Mouse (Mus musculus) midbrain, embryonic 10.5 days (tissue): Measurements from ENCODE around the gene Mkrn2. TPM values are rescaled to one million over a fixed set of nuclear protein-coding genes. Genes with fewer than 3 reads are reported as not detected.

Source experiments
- DNase-seq: peaks from one replicate; pipeline ENCODE4 v3.0.0-alpha.2; 2017; ENCODE audit warnings: low spot score
- H3K27ac ChIP-seq: fragments of 300-500 bp; sonication (generic); replicated peaks from 2 replicates; pipeline ENCODE4 v1.5.1; 2016; ENCODE audit warnings: mild to moderate bottlenecking
- H3K27me3 ChIP-seq: fragments of 300-500 bp; sonication (generic); 2 replicates; pipeline ENCODE4 v1.6.1; 2016; ENCODE audit warnings: low read depth, mild to moderate bottlenecking; ENCODE audit not compliant: poor library complexity, severe bottlenecking
- H3K36me3 ChIP-seq: fragments of 300-500 bp; sonication (generic); 2 replicates; pipeline ENCODE4 v1.6.1; 2016; ENCODE audit warnings: mild to moderate bottlenecking, moderate library complexity
- H3K4me1 ChIP-seq: fragments of 300-500 bp; sonication (generic); 2 replicates; pipeline ENCODE4 v1.6.1; 2016
- H3K4me3 ChIP-seq: fragments of 300-500 bp; sonication (generic); 2 replicates; pipeline ENCODE4 v1.5.1; 2016; ENCODE audit warnings: mild to moderate bottlenecking, moderate library complexity
- H3K9me3 ChIP-seq: fragments of 300-500 bp; sonication (generic); replicated peaks from 2 replicates; pipeline ENCODE4 v1.6.1; 2016; ENCODE audit warnings: mild to moderate bottlenecking
- WGBS: fragments of 180-500 bp; shearing (Covaris S2); methylation state at CpG from one replicate; pipeline ENCODE4 v1.1.7; 2016; 5-methylcytosine and 5-hydroxymethylcytosine counted together
- polyA plus RNA-seq: library from polyadenylated mRNA; unstranded; fragments of >200 nt; fragmentation: Nextera tagmentation; extraction: Ambion mirVana; gene quantifications from 2 replicates; pipeline ENCODE4 v1.2.1, GENCODE M21; 2016

Mkrn2 gene
- polyA plus RNA-seq, 1 experiment from 2014 or later, result 25.7 TPM

DNA sequence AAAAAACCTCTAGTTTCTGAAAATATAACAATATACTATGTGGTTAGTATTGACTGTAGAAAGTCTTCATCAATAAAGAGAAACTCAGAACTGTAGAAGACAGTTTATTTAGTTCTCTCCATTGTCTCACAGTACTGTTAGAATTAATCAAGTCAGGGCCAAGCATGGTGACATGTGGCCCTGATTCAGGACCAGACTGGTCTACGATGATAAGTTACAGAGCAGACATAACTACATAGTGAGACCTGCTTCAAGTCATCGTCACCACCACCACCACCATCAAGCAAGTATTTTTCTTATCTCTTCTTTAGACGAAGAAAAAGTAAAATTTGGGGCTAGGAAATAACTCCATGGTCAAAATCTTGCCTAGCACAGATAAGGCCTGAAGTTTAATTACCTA is 62.6 kb downstream of the Mkrn2 start:
- no peak overlapping the region for H3K27ac ChIP-seq
- DNase-seq, result no peak
- no peaks in the 10 kb centered on the region for H3K9me3 ChIP-seq
- peaks cover 53% of the 10 kb centered on the region for H3K36me3 ChIP-seq
- no peaks in the 10 kb centered on the region for H3K27me3 ChIP-seq
- H3K4me3 ChIP-seq, result no peak overlapping the region
- 90% methylated on average over 3 of the region's 3 CpGs for WGBS
- peaks cover 10% of the 10 kb centered on the region for H3K4me1 ChIP-seq

GRCm38 (mm10) chr6:115666641-115667040 is 64.9 kb downstream of the Mkrn2 start:
- no peaks in the 10 kb centered on the region for H3K27me3 ChIP-seq
- peaks cover 58% of the 10 kb centered on the region for H3K36me3 ChIP-seq
- H3K4me1 ChIP-seq, result peaks cover 5% of the 10 kb centered on the region
- 84% methylated on average over 4 of the region's 4 CpGs for WGBS
- no peak overlapping the region for H3K4me3 ChIP-seq
- H3K9me3 ChIP-seq, result no peaks in the 10 kb centered on the region
- no peak overlapping the region for H3K27ac ChIP-seq
- no peak for DNase-seq

Other genes with a start within 250 kb of the Mkrn2 start
- gene Pparg, start 241.0 kb upstream of the Mkrn2 start, polyA plus RNA-seq, result 0.06 TPM in 1 of 2 replicates, not detected in the other
- 36.0 and 37.5 TPM in 2 replicates for gene Tsen2, start 57.2 kb upstream of the Mkrn2 start, polyA plus RNA-seq
- 0.10 and 0.15 TPM in 2 replicates for gene Mkrn2os, start 9.3 kb upstream of the Mkrn2 start, polyA plus RNA-seq
- 114 and 123 TPM in 2 replicates for gene Raf1, start 74.7 kb downstream of the Mkrn2 start, polyA plus RNA-seq
- 1.6 and 1.9 TPM in 2 replicates for gene Tmem40, start 160.5 kb downstream of the Mkrn2 start, polyA plus RNA-seq
- gene Cand2, start 172.6 kb downstream of the Mkrn2 start, polyA plus RNA-seq, result 56.3 and 57.3 TPM in 2 replicates
- 1,558 and 1,869 TPM in 2 replicates for gene Rpl32, start 206.8 kb downstream of the Mkrn2 start, polyA plus RNA-seq
- gene Efcab12, start 236.5 kb downstream of the Mkrn2 start, polyA plus RNA-seq, result 1.7 and 2.2 TPM in 2 replicates